Mouse (Mus musculus) megakaryocyte, adult 5-6 weeks (primary cell): ENCODE results near the gene Tifa. TPM values are rescaled to one million over a fixed set of nuclear protein-coding genes. Genes with fewer than 3 reads are reported as not detected.

ENCODE experiments used
- ATAC-seq: 2 replicates; pipeline ENCODE4 v1.8.0; 2016; ENCODE audit warnings: mild to moderate bottlenecking, inconsistent platforms; ENCODE audit not compliant: poor library complexity, severe bottlenecking
- total RNA-seq, 2 experiments: library from RNA; stranded (forward) in 1 of 2; stranded (reverse) in 1 of 2; fragments of 153-499, 151-499 nt in 1 of 2; fragments of 221-1000, 200-1000 nt in 1 of 2; gene quantifications; 2 replicates each; pipeline versions ENCODE4 v1.2.3 to v1.2.4; 2015 to 2017

The Tifa gene
- total RNA-seq, 2 experiments from 2014 or later, result 121 to 137 TPM

DNA sequence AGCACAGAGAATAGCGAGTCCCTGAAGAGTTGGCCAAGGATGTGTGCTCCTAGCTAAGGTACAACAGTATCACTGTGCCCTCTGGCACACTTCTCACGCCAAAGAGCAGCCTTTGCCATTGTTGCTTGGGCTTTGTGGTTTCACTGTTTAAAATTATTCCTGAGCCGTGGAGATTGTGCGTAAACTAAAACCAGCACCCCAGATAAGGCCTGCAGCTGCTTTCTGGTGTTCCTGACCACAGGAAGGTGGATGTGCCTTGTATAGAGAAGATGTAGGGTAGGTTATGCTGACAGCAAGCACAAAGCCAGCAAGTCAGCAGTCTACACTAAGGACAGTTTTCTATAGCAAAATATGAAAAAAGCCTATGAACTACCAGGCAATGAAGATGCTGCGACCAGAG is 31.6 kb downstream of the Tifa start:
- no peak for ATAC-seq

DNA sequence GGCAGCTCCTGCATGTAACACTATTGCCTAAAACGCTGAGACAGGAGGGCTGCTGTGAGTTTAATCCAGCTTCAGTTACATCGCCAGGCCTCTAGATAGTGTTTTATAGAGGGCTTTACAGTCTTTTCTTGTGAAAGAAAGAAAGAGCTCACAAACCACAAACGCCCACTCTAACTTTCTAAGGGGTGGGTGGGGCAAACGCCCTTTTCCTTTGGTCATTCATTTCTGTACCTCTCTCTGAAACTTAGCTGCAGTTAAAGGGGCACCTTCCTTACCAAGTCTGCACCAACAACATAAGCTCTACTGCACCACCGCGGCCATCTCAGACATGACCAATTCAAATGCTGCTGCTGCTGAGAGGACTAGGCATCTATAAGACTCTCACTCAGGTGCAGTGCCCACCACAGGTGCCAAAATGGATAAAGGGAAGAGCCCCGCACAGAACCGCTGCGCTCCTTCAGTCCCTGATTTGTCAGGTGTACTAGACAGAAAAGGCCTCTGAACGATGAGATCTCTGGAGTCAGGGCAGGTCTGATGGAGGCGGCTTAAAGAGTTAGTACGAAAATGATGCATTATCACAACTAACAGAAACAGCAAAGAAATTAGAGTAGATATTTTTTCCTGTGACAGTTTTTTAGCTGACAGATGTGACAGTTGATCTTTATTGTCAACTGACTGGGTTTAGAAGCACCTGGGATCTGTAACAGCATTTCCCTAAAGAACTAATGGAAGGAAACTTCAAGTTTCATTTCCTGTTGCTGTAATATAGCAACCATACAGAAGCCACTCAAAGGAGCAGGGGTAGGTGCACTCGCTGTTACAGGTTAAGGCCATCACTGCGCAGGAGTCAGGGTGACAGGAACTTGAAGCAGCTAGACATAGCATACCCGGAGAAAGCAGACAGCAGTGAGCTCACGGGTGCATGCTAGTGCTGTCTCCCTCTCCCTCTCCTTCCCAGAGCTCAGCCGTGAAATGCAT is 34.6 kb downstream of the Tifa start:
- peak; percentile 83 for ATAC-seq

DNA sequence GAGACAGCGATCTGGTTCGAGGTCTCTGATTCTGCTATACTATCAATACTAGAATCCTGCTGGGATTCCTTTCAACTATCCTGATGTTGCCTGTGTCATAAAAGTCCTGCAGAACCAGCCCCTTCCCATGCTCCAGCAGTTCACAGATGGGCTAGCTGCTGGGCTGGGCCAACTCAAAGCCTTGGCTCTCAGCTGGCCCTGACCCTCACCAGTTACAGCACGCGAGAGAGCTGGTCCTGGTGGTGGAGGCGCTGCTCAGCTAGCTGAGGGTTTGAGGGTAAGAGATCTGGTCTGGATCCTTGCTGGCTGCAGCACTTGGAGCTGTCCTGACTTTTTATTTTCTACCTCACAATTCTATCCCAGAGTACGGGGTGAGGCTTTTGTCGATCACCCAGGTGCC is 36.9 kb downstream of the Tifa start:
- ATAC-seq, result no peak

DNA sequence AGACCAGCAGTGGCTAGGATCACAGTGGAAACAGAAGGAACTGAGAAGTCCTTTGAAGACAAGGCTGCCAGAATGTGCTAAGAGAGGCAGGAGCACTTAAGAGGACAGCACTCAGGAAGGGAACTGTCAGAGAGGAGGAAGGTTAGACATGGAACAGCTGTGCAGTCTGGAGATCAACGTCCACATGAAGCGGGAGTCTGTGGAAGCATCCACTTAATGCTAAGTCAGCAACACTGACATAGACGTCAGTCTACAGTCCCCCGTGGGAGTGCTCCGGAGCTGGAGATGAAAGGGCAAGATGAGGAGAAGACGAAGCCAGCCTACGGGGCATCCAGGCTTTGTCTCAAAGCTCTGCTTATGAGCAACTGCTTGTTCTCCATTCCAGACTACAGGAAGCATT is 37.5 kb downstream of the Tifa start:
- no peak for ATAC-seq

DNA sequence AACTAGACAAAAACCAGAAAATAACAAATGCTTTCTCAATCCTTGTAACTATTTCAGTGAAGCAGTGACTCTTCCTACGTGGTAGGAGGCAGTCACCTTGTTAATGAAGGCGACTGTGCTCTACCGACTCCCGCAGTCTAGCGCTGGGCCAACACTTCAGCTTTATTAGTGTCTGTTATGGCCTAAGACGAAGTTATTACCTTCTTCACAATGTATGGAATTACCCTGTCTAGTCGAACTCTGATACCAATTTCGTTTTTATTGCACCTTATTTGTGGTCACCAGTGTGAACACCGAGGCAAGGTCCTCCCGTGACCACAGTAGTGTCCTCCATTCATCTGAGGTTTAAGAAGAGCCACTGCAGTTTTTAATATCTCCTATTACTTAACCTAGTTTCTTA is 40.6 kb downstream of the Tifa start:
- no peak for ATAC-seq

DNA sequence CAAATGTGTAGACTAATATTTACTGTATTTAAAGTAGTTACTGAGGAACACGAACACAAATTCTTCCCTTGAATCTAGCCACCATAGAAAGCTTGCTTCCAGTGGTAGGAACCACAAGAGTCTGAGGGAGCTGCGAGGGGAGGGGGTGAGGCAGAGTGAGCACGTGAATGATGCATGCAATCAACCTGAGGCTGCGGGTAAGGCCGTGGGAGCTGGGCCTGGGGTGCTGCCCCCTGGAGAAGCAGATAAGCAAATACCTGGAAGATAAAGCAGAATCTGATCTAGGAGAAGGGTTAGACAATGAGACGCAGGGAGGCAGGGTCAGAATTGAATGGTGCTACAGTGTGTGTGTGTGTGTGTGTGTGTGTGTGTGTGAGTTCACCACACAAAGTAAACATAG is 41.5 kb downstream of the Tifa start:
- peak; percentile 38; the same call in 1 of the 2 replicates for ATAC-seq

DNA sequence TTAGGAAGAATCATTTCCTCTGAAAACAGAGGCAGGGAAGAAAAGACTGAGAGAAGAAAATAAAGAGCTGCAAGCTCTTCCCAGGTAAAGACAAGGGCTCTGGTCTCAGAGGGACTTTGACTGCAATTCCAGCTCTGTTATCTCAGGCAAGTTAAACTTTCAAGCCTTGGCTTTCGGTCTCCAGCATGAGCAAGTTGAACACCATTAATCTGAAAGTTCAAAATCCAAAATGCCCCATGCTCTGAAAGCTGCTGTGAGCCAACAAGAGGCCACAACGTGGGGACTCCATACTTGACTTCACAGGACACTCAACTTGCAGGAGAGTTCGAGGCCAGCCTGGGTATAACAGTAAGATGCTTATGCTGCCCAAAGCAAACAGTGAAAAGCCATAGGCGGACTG is 44.4 kb downstream of the Tifa start:
- no peak for ATAC-seq

DNA sequence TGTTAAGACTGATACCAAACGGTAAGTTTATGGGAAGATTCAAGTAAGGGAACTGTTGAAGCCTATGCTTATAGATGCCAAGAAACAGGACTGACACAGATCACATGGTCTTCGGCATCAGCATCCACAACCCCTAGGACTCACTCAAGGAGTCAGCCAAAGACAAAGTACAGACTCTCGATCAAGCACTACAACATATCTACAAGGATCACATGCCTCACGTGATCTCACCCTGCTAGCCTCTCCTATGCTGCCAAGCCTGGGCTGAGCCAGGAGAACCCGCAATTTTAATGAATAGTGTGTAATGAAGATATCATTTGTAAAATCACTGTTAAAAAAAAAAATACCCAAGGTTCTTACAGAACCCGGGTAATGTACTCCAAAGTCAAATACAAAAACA is 46.0 kb downstream of the Tifa start:
- no peak for ATAC-seq

DNA sequence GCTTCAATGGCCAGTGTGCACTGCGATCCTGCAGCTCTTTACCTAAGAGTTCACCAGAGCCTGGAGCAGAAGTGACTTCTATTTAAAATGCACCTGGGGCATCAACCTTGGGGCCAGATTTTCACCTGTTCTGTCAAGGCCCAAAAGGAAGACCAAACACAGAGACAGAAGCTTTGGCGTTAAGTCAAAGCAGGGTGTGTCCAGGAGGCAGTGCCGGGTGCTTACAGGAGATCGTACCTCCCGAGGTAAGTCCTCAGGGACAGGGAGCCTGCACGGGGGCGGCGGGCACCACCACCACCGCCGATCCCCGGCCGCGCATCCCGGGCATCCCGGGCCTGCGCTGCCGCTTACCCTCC is 47.2 kb downstream of the Tifa start:
- no peak for ATAC-seq

DNA sequence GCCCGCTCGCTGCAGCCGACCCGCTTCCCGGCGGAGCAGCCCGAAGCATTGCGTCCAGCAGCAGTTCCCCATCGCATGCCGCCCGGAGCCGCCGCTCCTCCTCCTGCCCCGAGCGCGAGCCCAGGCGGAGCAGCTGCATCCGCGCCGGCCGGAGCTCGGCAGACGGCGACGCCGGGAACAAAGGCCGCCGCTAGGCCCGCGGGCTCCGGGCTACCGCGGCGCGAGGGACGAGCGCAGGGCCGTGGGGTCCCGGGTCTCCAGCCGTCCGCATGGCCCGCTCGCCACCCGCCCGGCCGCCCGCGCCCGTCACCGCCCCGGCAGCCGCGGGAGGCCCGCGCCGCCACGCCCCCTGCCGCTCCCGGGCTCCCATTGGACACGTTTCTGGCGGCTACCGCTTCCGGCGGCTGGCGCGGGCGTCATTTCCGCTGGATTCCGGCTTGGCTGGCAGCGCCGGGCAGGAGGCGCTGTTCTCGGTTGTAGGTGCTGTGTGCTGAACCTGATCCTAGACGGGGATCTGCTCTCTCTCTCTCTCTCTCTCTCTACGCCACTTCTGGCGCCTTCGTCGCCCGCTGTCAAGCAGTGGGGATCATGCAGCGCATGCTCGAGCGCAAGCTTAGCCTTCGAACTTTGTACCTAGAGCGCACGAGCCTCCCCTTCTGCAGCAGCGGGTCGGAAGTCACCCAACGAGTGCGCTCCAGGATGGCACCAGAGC is 47.7 kb downstream of the Tifa start, which contains the start of gene Ap1ar:
Gene Ap1ar, minus strand, starts transcription at position 370 of the 712 bp plus-strand sequence.
- ATAC-seq, result peak; percentile 98

DNA sequence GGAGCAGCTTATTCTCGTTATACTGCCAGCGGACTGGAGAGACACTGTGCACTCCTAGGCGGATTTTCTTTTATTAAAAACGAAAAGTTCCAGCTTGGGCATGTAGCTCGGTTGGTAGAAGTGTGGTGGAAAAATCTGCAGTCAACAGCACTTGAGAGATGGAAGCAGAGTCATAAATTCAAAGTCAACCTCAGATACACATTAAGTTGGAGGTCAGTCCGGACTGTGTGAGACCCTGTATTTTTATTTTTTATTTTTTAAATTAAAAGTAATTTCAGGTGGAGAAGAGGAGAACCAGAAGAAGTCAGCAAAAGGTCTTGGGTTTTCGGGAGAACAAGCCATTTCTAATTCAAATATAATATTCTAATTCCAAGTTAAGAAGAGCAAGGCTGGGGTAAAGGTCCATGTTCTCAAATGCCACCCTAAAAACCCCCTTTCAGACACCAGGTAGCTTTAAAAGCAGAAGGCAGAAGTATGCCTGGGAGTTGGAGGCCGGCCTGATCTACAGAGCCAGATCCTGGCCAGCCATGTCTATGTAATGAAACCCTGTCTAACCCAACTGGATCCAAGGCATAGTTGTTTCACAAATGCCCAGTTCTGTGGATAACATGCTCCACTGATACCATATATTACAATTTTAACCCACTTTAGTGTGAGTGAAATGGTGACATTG is 48.5 kb downstream of the Tifa start:
- ATAC-seq, result no peak

DNA sequence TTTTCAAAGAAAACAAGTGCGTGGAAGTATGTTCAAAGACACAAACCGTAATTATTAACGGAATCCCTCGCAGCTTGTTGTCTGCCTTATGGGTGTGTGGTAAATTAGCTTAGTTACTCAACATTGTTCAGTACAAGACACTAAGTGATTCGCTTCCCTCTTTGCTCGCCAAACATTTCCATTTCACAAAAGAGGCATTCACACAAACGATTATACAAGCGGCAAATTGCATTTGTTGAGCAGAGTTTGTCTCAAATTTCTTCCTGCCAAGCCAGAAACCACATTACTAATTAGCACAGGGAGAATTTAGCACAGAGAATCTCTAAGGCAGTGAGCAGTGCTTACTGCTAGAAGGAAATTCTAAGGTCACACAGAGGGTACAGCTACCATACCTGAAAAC is 52.3 kb downstream of the Tifa start:
- ATAC-seq, result no peak

DNA sequence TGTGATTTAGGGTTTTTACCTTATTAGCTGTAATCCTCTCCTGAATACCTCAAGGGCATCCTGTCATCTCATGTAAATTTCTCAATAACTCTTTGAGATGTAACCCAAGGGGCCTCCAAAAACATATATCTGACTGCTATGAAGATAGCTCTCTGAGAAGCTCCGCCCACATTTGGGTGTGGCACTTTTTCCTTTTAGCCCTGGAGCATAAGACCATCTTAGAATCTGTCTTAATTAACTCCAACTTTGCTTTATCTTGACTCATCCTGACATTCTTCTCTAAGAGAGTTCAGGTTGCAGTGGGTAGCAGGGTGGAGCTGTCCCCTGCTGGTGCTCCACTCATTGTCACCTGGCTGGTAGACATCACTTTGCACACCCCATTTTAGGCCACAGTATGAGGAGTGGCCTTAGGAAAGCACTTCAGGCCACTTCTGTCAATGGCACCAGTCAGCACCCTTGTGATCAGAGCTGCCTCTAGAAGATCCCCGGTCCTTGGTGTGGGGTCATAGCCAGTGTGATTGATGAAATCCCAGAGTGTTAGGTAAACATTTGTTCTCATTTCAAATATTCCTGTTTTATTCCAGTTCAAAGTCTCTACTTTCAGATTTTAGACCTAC is 53.8 kb downstream of the Tifa start:
- no peak for ATAC-seq

DNA sequence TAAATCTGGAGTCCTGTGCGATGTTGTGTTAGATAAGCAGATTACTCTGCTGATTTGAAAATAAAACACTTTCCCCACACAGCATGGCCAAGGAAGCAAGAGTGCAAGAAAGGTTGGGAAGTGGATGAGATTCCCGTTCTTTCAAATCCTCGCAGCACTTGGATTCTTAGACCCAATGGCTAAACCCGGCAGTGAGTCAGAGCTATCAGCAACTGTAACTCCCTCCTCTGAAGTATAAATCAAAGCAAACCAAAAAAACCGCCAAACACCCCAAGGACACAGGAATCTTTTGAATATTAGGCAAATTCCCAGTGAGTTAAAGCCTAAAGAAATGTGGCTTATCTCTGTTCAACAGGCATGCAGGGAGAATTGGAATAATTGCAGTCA is 54.3 kb downstream of the Tifa start:
- ATAC-seq, result no peak

DNA sequence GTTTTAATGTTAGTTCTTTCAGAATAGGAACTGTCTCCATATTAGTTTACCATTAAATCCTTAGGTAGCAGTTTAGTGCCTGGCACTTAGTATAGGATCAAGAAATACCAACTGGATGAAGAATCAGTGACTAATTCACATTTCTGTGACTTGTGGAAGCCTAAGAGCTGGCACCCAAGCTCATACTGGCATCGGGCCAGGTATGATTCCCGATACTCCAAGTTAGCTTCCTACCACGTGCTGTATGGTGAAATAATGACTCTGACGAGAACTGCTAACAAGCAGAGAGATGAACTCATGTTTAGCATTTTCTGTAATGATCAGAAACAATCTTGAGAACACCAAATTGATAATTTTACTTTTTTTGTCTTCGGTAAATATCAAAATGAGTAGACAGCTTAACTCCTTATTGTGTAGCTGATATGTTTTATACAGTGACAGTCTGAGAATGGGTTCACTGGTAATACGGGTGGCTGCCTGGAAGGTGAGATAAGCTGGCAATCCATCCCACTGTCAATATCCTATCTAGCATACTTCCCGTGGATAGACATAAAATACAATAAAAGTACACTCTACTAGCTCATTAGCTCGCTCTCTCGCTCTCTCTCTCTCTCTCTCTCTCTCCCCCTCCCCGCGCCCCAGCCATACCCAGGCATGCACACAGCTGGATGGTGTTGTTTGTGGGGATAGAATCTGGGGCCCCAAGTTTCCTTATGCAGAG is 58.6 kb downstream of the Tifa start:
- no peak for ATAC-seq

DNA sequence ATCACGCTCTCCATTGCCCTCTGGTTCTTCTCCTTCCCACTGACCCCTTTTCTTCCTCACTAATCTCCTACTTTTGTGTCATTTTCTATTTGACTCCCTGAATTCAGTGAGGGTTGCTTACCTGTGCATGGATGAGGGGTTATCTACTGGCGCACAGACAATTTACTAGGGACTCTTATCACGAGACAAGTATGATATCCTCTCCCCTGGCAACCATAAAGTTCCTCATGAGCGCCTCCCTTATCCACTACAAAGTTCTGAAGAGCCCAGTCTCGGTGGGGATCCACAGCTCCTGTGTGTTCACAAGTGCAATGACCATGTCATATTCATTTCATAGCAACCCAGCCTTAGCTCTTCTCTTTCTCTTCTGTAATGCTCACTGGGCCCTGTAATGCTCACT is 60.3 kb downstream of the Tifa start:
- no peak for ATAC-seq

DNA sequence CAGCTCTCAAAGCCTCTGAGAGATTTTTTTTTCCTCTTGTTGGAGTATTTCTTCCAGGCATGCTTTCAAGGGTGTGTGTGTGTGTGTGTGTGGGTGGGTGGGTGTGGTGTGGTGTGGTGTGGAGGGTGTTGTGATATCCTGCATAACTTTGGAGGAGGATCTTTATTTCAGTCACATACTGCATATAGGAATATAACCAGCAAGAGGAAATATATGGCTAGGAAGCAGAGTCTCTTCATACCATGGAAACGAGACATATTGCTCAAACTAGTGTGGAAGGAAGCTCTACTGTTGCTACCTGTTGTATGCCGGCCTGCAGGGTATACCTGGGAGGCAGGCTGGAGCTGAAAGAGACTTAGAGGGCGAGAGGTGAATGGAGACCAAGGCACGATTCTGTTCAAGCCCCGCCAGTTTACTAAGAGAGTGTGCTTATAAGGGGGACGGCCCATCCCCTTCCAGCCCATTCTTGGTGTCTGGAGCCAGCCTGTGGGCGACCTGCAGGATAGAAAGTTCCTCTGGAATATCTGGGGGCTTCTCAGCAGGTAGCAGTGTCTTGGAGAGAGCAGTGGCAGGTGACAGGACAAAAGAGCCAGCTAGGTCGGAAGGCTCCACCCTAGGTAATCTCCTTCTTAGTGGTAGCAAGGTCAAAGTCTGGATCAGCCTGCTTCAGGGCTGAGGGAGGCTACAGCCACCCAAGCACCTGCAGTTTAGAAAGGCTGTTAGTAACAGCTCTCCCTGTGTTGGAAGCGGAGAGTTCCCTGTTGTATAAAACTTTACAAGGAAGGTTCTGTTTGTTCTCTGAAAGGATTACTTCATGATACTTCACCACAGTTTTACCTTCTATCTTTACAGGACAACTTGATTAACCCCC is 61.4 kb downstream of the Tifa start:
- no peak for ATAC-seq

DNA sequence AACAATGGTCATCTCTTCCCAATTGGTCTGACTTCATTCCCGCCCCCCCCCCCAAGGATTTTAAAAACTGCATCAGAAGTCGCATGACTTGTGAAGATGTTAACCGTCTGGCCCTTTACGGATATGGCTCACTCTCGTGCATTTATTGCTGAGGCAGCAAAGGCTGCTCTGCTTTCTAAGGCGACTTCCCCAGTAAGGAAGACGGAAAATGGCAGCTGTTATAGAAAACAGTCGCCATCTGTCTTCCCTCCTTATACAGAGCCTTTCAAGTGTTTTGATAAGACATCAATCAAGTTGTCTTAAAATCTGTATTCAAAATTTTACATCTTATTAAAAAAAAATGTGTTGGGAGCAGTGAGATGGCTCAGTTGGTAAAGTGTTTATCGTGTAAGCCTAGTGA is 63.1 kb downstream of the Tifa start:
- no peak for ATAC-seq

DNA sequence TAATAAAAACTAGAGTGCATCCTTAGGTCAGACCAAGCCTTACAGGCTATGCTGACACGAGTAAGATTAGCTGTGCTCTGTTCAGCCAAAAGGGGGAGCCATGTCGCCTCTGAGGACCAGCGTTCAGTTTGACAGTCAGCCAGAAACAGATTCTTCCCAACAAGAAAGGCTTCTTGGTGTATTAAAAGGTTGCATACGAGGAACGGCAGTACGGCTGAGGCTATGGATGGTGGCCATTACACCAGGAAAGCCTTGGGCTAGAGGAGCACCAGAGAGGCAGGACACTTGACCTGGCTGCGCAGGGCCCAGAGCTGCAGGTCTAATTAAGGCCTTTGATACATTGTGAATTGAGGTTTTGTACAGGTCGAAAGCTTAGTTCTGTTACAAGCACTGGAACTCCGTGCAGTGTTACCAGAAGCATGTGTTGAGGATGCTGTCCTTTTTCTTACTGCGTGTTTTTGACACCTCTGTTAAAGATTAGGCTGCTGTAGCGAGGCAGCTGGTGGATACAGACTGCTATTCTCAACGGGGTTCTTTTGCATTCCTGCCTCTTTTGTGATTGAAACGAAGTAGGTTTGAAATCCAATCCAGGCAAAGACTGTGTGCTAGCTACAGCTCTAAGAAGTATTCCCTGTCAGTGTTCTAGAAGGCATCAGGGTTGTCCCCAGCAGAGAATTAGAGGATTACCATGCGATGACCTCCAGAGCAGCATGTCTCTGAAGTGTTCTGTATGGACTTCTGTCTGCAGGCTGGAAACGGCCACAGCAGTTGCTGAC is 64.0 kb downstream of the Tifa start:
- peak; percentile 95 for ATAC-seq
